Mouse (Mus musculus) stomach, embryonic 15.5 days (tissue): ENCODE results near the gene Wnt5b. TPM values are rescaled to one million over a fixed set of nuclear protein-coding genes. Genes with fewer than 3 reads are reported as not detected.

Experiments used
- ATAC-seq: fragments of 200-750 bp; cut with Nextera tagmentation; 2 replicates; pipeline ENCODE4 v1.8.0; 2017; ENCODE audit warnings: low read depth, moderate number of reproducible peaks, moderate TSS enrichment; ENCODE audit not compliant: insufficient read depth, low FRiP score
- H3K27ac ChIP-seq: fragments of 300-500 bp; sonication (generic); 2 replicates; pipeline ENCODE4 v1.5.1; 2015; ENCODE audit warnings: mild to moderate bottlenecking, inconsistent platforms
- H3K27me3 ChIP-seq: fragments of 300-500 bp; sonication (generic); replicated peaks from 2 replicates; pipeline ENCODE4 v1.6.1; 2015; ENCODE audit warnings: inconsistent platforms
- H3K36me3 ChIP-seq: fragments of 300-500 bp; sonication (generic); 2 replicates; pipeline ENCODE4 v1.6.1; 2015; ENCODE audit warnings: inconsistent platforms
- H3K4me1 ChIP-seq: fragments of 300-500 bp; sonication (generic); 2 replicates; pipeline ENCODE4 v1.6.1; 2015; ENCODE audit warnings: inconsistent platforms
- H3K4me2 ChIP-seq: fragments of 300-500 bp; sonication (generic); 2 replicates; pipeline ENCODE4 v1.6.1; 2015; ENCODE audit warnings: mild to moderate bottlenecking, inconsistent platforms
- H3K4me3 ChIP-seq: fragments of 300-500 bp; sonication (generic); replicated peaks from 2 replicates; pipeline ENCODE4 v1.5.1; 2015; ENCODE audit warnings: inconsistent platforms
- H3K9ac ChIP-seq: fragments of 300-500 bp; sonication (generic); 2 replicates; pipeline ENCODE4 v1.6.1; 2015; ENCODE audit warnings: inconsistent platforms
- H3K9me3 ChIP-seq: fragments of 300-500 bp; sonication (generic); 2 replicates; pipeline ENCODE4 v1.6.1; 2016; ENCODE audit warnings: inconsistent platforms
- WGBS: fragments of 180-500 bp; shearing (Covaris S2); methylation state at CpG from one replicate; pipeline ENCODE4 v1.1.7; 2015; 5-methylcytosine and 5-hydroxymethylcytosine counted together
- polyA plus RNA-seq: library from polyadenylated mRNA; unstranded; fragments of >200 nt; fragmentation: Nextera tagmentation; extraction: Ambion mirVana; gene quantifications from 2 replicates; pipeline ENCODE4 v1.2.1, GENCODE M21; 2015

Wnt5b gene
- polyA plus RNA-seq, 1 experiment from 2014 or later: 10.4 TPM

- no peaks in the 10 kb centered on the region for H3K27me3 ChIP-seq
- H3K9me3 ChIP-seq: no peaks in the 10 kb centered on the region
- peak overlapping the region; percentile 98 for H3K27ac ChIP-seq
- no peaks in the 10 kb centered on the region for H3K36me3 ChIP-seq
- ATAC-seq: no peak
- H3K4me2 ChIP-seq: peak overlapping the region; percentile 97
- H3K4me1 ChIP-seq: peaks cover 31% of the 10 kb centered on the region
- H3K4me3 ChIP-seq: peak overlapping the region; percentile 82
- 1% methylated on average over 33 of the region's 33 CpGs for WGBS
- peak overlapping the region; percentile 69 for H3K9ac ChIP-seq
These were observed 63.3 kb downstream of the Wnt5b start for GRCm38 (mm10) chr6:119480706-119481331.

DNA sequence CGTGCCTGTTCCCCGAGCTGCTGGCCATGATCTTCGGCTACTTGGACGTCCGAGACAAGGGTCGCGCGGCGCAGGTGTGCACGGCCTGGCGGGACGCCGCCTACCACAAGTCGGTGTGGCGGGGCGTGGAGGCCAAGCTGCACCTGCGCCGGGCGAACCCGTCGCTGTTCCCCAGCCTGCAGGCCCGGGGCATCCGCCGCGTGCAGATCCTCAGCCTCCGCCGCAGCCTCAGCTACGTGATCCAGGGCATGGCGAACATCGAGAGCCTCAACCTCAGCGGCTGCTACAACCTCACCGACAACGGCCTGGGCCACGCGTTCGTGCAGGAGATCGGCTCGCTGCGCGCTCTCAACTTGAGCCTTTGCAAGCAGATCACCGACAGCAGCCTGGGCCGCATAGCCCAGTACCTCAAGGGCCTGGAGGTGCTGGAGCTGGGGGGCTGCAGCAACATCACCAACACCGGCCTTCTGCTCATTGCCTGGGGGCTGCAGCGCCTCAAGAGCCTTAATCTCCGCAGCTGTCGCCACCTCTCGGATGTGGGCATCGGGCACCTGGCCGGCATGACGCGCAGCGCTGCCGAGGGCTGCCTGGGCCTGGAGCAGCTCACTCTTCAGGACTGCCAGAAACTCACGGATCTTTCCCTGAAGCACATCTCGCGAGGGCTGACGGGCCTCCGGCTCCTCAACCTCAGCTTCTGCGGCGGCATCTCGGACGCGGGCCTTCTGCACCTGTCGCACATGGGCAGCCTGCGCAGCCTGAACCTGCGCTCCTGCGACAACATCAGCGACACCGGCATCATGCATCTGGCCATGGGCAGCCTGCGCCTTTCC lies 64.1 kb downstream of the Wnt5b start:
- H3K9me3 ChIP-seq: no peaks in the 10 kb centered on the region
- under 1% methylated on average over 70 of the region's 70 CpGs for WGBS
- peak overlapping the region; percentile 69 for H3K9ac ChIP-seq
- peak overlapping the region; percentile 98 for H3K27ac ChIP-seq
- no peaks in the 10 kb centered on the region for H3K27me3 ChIP-seq
- ATAC-seq: peak; percentile 5
- H3K4me3 ChIP-seq: peak overlapping the region; percentile 82
- no peaks in the 10 kb centered on the region for H3K36me3 ChIP-seq
- peaks cover 30% of the 10 kb centered on the region for H3K4me1 ChIP-seq
- H3K4me2 ChIP-seq: peak overlapping the region; percentile 97

GRCm38 (mm10) chr6:119479343-119479875 lies 64.7 kb downstream of the Wnt5b start, which contains the start of gene Fbxl14:
Gene Fbxl14 (plus strand): TSS chr6:119479668.
- ATAC-seq: peak; percentile 84
- H3K27ac ChIP-seq: peak within 1 kb of the TSS; percentile 98
- peak within 1 kb of the TSS; percentile 97 for H3K4me2 ChIP-seq
- H3K36me3 ChIP-seq: no peaks in the 10 kb centered on the region
- peak within 1 kb of the TSS; percentile 69 for H3K9ac ChIP-seq
- H3K27me3 ChIP-seq: no peaks in the 10 kb centered on the region
- H3K4me1 ChIP-seq: peaks cover 29% of the 10 kb centered on the region
- peak within 1 kb of the TSS; percentile 82 for H3K4me3 ChIP-seq
- WGBS: under 1% methylated on average over 57 of the region's 101 CpGs
- no peaks in the 10 kb centered on the region for H3K9me3 ChIP-seq

DNA sequence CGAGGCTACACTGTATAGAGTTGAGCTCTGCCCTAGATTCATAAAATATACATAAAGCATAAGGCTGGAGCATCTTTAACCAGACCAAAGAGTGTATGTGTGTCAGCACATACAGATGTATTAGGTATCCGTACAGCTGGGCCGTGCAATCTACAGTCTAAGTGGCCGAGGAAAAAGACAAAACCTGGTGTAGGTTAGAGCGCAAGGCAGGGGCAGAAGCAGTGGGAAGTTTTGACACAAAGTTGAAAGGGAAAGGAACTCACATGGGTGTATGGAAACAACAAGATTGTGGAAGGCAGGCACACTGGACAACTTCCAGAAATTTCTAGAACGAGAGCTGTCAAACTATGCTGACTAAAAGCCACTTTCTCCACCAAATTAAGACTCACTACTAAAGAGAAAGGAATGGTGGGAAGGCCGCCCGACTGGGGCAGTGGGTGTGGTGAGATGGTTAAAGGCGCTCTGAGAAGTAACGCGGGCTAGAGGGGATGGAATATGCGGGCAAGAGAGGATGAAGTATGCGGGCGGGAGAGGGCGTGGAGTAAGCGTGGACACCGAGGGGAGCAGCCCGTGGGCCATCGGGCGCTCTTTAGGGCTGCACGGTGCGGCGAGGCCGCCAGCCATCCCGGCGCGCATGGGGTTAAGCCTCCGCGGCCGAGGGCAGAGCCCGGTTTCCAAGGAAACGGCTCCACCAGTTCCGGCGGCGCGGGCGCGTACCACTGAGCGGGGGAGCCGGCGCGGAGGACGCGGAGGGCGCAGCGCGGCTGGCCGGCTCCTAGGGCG lies 65.4 kb downstream of the Wnt5b start:
- H3K27me3 ChIP-seq: no peaks in the 10 kb centered on the region
- peaks cover 29% of the 10 kb centered on the region for H3K4me1 ChIP-seq
- H3K9me3 ChIP-seq: no peaks in the 10 kb centered on the region
- H3K9ac ChIP-seq: peak overlapping the region; percentile 69
- H3K27ac ChIP-seq: peak overlapping the region; percentile 98
- peak; percentile 90 for ATAC-seq
- no peaks in the 10 kb centered on the region for H3K36me3 ChIP-seq
- H3K4me2 ChIP-seq: peak overlapping the region; percentile 77
- peak overlapping the region; percentile 82 for H3K4me3 ChIP-seq
- 1% methylated on average over 46 of the region's 49 CpGs for WGBS

GRCm38 (mm10) chr6:119477686-119478310 lies 66.3 kb downstream of the Wnt5b start:
- 22% methylated on average over 13 of the region's 13 CpGs for WGBS
- H3K9ac ChIP-seq: no peak overlapping the region
- no peaks in the 10 kb centered on the region for H3K36me3 ChIP-seq
- H3K27me3 ChIP-seq: no peaks in the 10 kb centered on the region
- H3K4me3 ChIP-seq: no peak overlapping the region
- peaks cover 22% of the 10 kb centered on the region for H3K4me1 ChIP-seq
- H3K27ac ChIP-seq: 0 out of 2 replicates have a peak overlapping the region, but pooled peaks have one; percentile 31
- H3K4me2 ChIP-seq: peak overlapping the region; percentile 77
- ATAC-seq: no peak
- H3K9me3 ChIP-seq: no peaks in the 10 kb centered on the region

- peaks cover 18% of the 10 kb centered on the region for H3K4me1 ChIP-seq
- H3K4me2 ChIP-seq: no peak overlapping the region
- ATAC-seq: no peak
- H3K4me3 ChIP-seq: no peak overlapping the region
- no peak overlapping the region for H3K9ac ChIP-seq
- no peaks in the 10 kb centered on the region for H3K36me3 ChIP-seq
- no peaks in the 10 kb centered on the region for H3K27me3 ChIP-seq
- 73% methylated on average over 6 of the region's 6 CpGs for WGBS
- H3K27ac ChIP-seq: no peak overlapping the region
- no peaks in the 10 kb centered on the region for H3K9me3 ChIP-seq
These were observed 68.2 kb downstream of the Wnt5b start for GRCm38 (mm10) chr6:119475988-119476387.

- no peaks in the 10 kb centered on the region for H3K27me3 ChIP-seq
- H3K4me1 ChIP-seq: peaks cover 11% of the 10 kb centered on the region
- no peak overlapping the region for H3K27ac ChIP-seq
- H3K4me3 ChIP-seq: no peak overlapping the region
- 69% methylated on average over 4 of the region's 4 CpGs for WGBS
- no peak for ATAC-seq
- no peaks in the 10 kb centered on the region for H3K36me3 ChIP-seq
- H3K4me2 ChIP-seq: no peak overlapping the region
- no peak overlapping the region for H3K9ac ChIP-seq
- no peaks in the 10 kb centered on the region for H3K9me3 ChIP-seq
These were observed 70.2 kb downstream of the Wnt5b start for GRCm38 (mm10) chr6:119473992-119474391.

DNA sequence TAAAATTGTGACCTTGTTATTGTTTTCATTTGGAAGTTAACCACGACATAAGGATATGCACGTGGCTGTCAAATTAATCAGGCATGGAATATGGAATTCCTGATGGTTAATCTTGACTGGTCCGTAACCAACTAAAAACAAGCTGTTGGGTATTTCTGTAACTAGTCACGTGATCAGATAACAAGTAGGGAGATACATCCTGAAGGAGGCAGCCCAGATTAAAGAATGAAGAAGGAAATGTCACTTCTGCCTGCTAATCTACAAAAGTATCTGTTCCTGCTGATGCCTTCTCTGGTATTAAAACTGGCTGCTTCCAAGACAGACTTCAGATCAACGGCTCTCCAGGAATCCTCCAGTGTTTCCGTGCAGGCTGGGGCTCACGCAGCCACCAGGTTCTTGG lies 70.7 kb downstream of the Wnt5b start:
- Histone ChIP-seq H3K4me1 (peaks cover 10% of the 10 kb centered on the region), H3K9ac (no peak overlapping the region), H3K36me3 (no peaks in the 10 kb centered on the region), H3K4me3 (no peak overlapping the region), H3K27ac (no peak overlapping the region), H3K27me3 (no peaks in the 10 kb centered on the region), H3K9me3 (no peaks in the 10 kb centered on the region), H3K4me2 (no peak overlapping the region)
- 80% methylated on average over 7 of the region's 7 CpGs for WGBS
- no peak for ATAC-seq

DNA sequence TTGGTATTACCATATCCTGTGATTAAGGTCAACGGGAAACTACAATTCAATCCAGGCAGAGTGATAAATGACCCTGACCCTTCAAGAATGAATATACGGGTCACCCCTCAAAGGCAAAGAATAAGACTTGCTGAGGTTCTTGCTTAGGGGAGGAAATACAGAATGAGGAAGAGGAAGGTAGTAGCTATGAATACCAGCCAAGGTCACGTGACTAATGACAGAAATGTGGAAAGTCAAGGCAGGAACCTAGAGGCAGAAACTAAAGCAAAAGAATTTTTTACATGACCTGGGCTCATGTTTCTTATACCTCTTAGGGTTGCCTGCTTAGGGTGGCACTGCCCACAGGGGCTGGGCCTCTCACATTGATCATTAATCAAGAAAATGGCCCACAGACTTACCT lies 71.4 kb downstream of the Wnt5b start:
- H3K27ac ChIP-seq: no peak overlapping the region
- H3K4me2 ChIP-seq: no peak overlapping the region
- no peak overlapping the region for H3K4me3 ChIP-seq
- WGBS: 58% methylated on average over 3 of the region's 3 CpGs
- H3K9ac ChIP-seq: no peak overlapping the region
- peaks cover 4% of the 10 kb centered on the region for H3K4me1 ChIP-seq
- no peak for ATAC-seq
- no peaks in the 10 kb centered on the region for H3K9me3 ChIP-seq
- H3K36me3 ChIP-seq: no peaks in the 10 kb centered on the region
- no peaks in the 10 kb centered on the region for H3K27me3 ChIP-seq

- Histone ChIP-seq H3K27ac (no peak overlapping the region), H3K9me3 (no peaks in the 10 kb centered on the region), H3K4me3 (no peak overlapping the region), H3K4me1 (no peaks in the 10 kb centered on the region; the same call in 1 of the 2 replicates), H3K9ac (no peak overlapping the region), H3K27me3 (no peaks in the 10 kb centered on the region), H3K4me2 (no peak overlapping the region), H3K36me3 (no peaks in the 10 kb centered on the region)
- no peak for ATAC-seq
- 35% methylated on average over 5 of the region's 5 CpGs for WGBS
These were observed 72.0 kb downstream of the Wnt5b start for GRCm38 (mm10) chr6:119472135-119472534.

DNA sequence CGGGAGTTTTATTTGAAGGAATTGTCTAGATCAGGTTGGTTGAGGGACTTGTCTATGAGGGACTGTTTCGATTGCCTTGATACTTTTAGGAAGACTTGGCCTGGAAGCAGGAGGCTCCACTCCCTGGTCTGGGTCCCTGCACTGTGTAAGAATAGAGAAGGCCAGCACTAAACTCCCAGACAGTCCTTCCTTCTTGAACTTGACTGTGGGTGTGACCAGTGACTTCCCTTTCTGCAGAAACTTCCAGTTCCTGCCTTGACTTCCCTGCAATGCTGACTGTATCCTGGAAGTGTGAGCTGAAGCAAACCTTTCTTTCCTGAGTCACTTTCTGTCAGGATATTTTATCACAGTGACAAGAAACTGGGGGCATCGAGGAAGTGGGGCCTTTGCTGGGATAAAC lies 73.4 kb downstream of the Wnt5b start:
- no peak overlapping the region for H3K4me2 ChIP-seq
- H3K36me3 ChIP-seq: no peaks in the 10 kb centered on the region
- no peak for ATAC-seq
- 75% methylated on average over 3 of the region's 3 CpGs for WGBS
- no peak overlapping the region for H3K9ac ChIP-seq
- no peaks in the 10 kb centered on the region for H3K9me3 ChIP-seq
- H3K4me1 ChIP-seq: no peaks in the 10 kb centered on the region; the same call in 1 of the 2 replicates
- H3K27me3 ChIP-seq: no peaks in the 10 kb centered on the region
- H3K4me3 ChIP-seq: no peak overlapping the region
- H3K27ac ChIP-seq: no peak overlapping the region
